Mouse (Mus musculus) gonadal fat pad, adult 2 months (tissue): ENCODE results near the gene Gm10803. TPM values are rescaled to one million over a fixed set of nuclear protein-coding genes. Genes with fewer than 3 reads are reported as not detected.
"Not testable (repeated sequence)": the region's sequence is repeated elsewhere in the genome, so short reads cannot be mapped to it uniquely, and the experiment has no call there.

Source experiments
- DNase-seq: peaks from one replicate; pipeline ENCODE4 v3.0.0-alpha.2; 2012; ENCODE audit warnings: low read depth
- polyA plus RNA-seq: library from polyadenylated mRNA; depleted of rRNA; stranded (reverse); fragments of >200 nt; gene quantifications from 2 replicates; pipeline ENCODE4 v1.2.3, GENCODE M21; 2012; rRNA removed

The Gm10803 gene
- polyA plus RNA-seq: not detected in 2 replicates

DNA sequence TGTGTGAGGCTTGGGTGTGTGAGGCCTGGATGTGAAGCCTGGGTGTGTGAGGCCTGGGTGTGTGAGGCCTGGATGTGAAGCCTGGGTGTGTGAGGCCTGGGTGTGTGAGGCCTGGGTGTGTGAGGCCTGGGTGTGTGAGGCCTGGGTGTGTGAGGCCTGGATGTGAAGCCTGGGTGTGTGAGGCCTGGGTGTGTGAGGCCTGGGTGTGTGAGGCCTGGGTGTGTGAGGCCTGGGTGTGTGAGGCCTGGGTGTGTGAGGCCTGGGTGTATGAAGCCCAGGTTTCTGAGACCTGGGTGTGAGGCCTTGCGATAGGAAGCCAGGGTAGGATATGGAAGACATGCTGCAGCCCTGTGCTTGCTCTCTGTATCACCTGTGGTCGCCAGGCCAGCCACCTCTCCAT, at the start of gene Gm10803:
Gene Gm10803, plus strand, starts transcription at position 301 of the 400 bp plus-strand sequence.
- not testable (repeated sequence) for DNase-seq

DNA sequence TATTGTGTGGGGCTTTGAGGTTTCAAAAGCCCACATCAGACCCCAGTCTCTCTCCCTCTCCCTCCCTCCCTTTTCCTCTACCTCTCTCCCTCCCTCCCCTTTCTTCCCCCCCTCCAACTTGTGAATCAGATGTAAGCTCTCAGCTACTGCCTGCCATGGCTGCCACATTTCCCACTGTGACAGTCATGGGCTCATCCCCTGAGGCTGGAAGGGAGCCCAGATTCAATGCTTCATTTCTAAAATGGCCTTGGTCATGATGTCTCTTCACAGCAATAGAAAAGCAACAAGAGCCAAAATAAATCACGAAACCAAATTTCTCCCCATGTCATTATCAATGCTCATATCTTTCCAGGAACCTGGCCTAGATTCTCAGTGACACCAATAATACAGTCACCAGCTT, 49.5 kb upstream of the Gm10803 start:
- DNase-seq: no peak

DNA sequence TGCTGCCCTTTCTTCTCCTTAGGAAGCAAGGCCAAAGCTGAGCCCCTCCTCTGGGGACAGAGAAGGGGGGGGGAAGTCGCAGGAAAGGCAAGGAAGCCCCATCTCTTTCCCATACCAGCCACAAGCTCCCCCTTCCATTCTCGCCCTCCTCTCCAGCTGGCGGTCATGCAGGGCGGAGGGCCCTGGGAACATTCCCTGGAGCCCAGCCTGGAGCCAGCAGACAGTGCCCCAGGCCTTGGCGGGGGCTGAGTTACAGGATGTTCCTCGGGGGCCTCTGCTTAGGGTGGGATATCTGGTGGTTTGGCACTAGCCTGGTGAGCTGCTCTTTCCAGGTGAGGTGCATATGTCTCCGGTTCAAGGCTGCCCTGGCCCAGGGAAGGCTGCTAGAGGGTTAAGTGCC, 48.2 kb upstream of the Gm10803 start:
- DNase-seq: no peak

DNA sequence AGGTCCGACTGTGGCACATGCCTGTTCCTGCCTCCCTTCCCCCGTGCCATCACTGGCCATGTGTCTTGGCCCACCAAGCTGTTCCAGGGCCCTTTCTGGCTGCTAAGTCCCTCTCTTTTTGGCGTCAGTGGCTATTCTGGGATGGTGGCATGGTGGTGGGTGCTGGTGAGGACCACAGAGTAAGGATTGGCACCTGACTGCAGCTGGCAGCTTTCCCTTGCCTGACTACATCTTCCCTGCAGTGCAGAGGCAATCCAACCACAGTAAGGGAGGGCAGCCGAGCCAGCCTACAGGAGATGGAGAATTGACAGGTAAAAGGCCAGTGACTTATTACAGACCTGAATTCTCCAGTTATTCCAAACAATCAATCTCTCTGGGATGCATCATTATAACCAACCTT, 45.1 kb upstream of the Gm10803 start:
- DNase-seq: no peak

DNA sequence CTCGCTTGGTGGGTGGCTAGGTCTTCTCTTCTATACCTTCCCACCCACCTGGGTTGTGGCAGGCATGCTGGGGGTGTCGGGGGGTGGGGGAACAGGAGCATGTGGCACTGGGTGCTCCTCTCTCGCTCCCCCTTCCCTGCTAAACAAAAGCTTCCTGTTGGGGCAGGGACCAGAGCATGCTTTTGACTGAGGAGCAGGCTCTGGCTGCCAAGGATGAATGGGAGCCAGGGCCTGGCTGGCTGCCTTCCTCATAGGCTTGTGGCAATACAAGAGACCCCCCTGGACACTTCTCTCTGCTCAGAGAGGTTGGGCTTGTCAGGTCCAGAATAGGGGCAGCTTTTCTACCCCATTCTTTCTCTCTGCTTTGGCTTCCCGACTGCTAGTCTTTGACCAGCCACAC, 39.3 kb upstream of the Gm10803 start:
- no peak for DNase-seq

DNA sequence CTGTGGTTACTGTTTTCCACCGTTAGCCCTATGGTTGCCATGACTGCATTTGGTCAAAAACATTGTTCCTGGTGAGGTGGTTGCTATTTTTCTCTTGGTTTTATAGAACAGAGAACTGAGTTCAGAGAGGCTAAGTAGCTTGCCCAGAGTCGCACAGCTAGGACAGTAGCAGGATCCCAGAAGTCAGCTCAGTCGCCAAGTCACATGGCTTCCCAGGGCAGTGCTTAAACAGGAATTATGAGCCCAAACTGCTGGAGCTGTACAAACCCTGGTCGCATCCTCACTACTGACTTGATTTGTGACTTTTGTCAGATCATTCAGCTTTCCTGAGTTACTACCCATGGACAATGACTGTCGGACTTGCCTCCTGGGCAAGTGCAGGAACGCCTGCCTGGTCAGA, 38.8 kb upstream of the Gm10803 start:
- DNase-seq: no peak

DNA sequence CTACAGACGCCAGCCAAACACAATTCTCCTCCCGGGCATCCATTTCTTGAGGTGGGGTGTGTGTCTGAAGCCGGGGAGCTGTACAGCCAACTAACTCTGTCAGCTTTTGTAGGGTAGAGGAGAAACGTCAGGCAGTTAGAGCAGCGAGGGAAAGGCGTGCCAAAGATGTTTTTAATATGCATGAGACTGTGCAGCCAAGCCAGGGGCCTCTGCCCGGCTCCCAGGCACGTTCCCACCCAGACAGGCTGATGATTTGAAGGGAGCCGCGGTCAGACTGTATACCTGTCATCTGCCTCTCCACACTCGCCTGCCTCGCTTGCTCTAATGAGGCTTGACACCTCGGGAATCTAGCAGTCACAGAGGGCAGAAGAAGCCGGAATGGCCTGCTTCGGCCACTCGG, 38.4 kb upstream of the Gm10803 start:
- DNase-seq: no peak

DNA sequence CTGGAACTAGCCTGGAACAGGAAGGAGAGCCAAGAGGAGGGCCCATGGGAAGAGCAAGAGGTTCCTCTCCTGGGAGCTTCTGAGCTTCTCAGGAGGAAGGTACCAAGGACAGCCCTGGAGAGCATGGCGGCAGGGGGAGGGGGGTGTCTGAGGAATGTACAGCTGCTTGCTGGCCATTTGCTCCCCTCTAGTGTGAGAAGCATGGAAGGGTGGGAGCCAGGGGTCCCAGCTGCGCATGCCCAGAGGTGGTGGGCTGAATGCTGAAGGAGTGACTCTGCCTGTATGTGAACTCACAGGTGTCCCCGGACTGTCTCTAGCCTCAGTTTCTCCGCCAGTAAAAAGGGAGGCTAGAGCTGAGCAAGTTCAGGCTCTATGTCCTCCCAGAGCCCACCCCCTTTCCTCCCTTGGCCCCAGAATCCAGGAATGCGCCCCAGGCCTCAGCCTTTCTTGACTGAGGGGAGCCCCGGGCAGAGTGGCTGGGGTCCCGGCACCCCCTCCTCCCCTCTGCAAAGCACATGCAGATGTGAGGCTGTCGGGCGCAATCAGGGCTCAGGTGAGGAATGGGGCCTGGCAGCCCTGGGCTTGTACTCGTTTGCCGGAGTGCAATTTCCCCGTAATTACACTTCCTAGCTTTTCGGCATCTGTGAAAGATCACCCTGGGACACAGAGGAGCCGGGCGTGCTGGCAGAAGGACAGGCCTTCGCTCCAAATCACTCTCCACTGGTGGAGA, 35.2 kb upstream of the Gm10803 start:
- DNase-seq: no peak

DNA sequence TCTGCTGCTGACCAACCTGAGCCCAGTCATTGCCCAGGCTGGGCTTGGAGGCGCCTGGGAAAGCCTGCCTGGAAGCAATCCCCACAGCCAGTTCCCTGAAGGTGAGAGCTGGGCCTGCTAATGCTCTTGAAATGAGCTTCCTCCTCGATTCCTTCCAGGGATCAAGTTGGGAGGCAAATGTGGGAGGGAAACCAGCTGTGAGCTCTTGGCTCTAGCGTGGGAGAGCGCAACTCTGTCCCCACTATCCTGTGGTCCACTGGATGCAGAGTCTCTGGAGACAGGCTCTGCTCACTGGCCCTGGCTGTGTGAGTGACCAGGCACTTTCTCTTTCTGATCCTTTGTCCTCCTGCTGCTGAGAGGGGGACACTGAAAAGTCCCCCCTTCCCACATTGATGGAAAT, 30.8 kb upstream of the Gm10803 start:
- DNase-seq: no peak

DNA sequence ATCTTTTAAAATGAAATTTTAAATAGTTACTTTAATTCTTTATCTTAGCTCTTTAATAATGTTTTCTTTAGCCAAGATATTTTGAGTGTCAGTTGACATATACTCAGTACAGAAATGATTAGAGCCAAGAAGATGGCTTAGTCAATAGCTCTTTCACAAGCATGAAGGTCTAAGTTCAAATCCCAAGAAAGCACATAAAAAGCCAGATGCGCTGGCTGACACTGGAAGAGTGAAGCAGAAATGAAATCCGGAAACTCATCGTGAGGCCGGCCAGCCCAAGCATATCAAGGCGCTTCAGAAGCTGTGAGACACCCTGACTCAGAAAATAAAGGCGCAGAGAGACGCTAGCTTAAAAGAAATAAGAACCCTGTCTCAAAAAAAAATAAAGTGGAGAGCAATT, 26.5 kb upstream of the Gm10803 start:
- DNase-seq: no peak

DNA sequence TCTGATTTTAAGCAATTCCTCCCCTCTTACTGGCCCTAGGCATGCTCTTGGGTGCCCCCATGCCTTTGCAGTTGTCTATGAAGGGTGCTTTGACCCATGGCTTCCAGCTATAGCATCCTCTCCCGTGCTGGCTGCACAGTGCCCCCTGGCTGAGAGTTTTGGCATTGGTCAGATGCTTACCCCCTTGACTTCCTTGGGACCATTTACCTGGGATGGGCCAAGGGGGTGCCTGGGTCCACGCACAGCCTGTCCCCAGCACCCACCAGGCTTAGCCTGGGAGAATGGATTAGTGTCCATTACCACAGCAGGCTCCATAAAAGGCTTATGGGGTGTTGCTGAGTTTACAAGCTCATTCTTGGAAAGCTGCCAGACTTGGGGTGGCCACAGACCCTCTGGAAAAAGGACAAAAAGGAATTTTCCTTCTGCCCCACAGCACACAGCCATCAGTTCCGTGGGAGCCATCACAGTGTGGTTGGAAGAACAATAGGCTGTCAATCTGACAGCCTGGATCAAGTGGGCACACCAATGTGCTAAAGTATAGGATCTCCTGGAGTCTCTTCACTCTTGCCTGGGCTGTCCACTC, 22.9 kb upstream of the Gm10803 start:
- DNase-seq: no peak

DNA sequence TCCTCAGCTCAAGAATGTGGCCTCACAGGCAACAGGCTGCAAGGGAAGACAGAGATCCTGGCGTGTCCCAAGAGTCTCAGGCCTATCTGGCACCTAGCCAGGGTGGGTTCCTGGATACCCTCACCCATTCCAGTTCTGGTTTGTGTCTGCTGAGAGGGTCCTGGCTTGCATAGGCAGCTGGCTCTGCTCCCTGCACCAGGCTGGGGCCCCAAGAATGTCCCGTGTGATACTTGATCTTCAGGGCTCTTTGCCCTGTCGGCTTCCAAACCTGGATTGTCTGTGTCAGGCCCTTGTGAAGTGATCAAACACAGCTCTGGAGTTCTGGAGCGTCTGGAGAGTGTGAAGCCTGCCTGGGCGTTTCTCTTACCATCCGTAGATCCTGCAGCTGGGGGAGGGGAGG, 22.2 kb upstream of the Gm10803 start:
- no peak for DNase-seq

DNA sequence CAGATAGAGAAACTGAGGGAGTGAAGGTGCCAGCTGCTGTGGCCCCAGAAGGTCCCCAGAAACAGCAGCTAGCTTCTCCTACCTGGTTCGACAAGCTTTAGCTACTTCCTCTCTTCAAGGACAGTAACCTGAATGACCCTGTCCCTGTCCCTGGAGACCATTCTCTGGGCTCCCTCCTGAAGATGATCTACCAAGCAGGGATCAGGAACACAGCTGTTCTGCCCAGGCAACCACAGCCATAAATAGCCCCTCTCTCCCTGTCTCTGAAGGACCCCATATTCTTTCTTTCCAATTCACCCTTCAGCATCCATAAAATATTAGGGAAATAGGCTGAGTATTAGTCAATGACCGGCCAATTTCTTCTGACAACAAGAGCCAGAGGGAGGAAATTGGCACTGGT, 18.6 kb upstream of the Gm10803 start:
- DNase-seq: no peak

DNA sequence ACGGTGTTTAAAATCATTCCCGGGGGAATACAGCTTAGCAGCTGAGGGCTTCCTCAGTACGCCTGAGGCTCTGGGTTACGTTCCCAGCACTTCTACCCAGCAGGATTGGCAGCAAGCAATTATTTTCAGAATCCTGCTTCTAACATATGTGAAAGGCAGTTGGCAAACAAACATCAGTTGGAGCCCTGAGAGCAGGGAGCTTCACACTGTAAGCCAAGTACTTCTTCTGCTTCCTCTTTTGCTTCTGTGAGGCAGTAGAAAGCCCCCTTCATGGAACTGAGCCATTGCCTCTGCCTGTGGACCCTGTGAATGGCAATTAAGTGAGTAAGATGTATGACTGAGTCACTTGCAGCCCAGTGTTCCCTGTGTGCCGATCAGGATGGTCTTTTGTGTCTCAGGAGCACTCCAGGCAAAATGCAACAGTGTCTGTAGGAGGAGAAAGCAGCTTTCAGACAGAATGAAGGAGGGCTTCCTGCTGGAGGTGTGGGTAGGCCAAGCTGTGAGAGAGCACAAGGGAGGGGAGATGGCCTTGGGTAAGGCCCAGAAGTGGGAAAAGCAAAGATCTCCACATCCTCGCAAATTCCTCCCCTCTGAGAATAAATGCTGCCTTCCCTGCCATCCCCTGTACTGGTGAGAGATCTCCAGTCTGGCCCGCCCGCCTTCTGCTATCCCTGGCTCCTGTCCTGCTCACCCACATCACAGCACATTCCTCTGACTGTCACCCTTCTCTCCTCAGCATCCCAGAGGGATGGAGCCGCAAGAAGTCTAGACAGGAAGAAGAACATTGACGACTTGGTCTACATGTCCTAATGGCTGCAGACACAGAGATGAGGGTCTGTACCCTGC, 7.5 kb upstream of the Gm10803 start:
- DNase-seq: no peak

DNA sequence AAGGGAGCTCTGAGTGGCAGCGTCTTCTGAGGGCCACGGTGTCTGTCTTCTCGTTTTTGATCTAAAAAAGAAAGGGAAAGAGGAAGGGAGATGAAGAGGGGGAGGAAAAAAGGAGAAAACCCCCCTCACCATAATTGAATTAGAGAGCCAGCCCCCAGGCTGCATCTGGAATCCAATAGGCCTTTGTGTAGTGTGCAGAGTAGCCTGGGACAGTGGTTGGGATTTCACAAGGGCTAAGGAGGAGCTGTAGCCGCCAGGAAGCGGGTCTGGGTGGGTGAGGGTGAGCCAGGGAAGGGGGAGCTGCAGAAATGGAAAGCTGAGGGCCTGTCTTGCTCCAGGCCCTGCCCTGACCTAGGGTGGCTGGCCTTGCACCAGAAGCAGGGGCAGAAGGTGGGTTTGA, 6.5 kb upstream of the Gm10803 start:
- no peak for DNase-seq

DNA sequence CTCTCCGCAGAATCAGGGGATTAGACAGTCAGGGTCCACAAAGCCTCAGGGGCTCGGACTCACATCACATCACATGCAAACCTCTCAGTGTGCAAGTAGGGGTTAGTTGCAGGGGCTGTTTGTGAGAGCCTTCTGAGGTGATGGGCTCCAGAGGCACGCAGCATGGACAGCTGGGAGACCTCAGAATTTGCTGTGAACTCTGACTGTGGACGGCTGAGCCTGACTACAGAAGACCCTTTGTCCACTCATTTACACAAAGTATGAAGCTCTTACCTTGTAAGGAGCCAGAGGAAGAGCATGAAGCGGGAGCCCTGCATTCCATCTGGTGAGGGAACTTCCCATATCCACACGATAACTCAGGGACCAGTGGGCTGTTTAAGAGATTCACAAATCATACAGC, 5.3 kb downstream of the Gm10803 start:
- DNase-seq: no peak

DNA sequence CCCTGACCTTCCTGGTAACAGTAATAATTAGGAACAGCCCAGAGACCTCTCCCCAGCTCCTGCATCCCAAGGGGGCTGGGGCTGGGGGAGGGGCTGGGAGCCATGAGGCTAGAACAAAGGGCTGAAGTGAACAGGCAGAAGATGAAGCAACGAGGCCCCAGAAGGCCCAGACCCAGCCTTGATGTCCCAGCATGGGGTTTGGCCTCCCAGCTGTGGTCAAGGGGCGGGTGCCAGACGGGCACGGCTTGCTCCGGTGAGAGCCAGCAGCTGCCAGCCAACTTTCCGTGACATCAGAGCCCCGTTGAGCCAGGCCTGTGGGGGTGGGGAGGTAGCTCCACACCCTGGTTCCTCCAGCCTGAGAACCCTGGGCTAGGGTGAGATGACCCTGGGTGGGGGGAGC, 7.3 kb downstream of the Gm10803 start:
- DNase-seq: no peak

DNA sequence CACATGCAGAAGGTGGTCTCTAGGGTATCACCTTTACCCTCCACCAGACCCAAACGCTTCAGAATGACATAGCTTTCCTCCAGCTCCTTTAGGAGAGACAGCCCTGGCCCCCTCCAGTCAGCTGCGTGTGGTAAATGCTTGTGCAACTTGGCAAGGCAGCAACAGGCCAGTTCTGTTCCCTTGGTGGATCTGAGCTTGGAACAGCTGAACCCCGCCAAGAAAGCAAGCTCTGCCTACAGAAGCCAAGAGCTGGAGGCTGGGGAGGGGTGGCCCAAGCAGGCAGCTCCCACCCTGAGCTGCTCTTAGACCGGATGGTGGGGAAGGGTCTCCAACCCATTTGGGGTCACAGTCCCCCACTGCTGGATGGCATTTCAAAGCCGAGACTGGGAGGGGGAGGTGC, 12.2 kb downstream of the Gm10803 start:
- no peak for DNase-seq

DNA sequence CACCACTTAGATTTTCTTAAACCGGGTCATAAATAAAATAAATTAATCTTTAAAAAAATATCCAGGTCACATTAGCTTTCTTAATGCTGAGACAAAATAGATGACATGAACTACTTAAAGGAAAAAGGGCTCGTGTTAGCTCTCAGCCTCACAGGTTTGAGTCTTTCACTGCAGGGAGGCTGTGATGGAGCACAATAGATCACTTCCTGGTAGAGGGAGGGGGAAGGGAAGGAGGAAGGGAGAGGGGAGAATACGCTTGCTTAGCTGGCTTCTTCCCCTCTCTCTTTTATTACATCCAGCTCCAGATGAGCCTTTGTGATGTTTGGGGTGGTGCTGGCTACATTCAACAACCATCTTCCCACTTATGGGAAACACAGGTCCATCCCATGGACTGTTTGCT, 20.9 kb downstream of the Gm10803 start:
- no peak for DNase-seq

DNA sequence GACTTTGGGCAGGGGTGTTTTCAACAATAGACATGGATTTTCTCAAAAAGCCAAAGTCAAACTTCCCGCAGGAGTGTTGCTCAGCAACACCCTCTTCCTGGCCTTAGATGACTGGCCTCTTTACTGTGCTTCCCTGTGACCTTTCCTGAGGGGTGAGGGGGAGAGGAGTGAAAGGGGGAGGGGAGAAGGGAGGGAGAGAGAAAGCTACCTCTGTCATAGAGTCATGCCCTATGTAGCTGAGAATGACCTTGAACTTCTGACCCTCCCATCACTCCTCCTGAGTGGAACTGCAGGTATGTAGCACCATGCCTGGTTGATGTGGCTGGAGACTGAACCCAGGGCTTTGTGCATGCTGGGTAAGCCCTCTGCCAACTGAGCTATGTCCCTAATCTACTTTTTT, 25.5 kb downstream of the Gm10803 start:
- no peak for DNase-seq

DNA sequence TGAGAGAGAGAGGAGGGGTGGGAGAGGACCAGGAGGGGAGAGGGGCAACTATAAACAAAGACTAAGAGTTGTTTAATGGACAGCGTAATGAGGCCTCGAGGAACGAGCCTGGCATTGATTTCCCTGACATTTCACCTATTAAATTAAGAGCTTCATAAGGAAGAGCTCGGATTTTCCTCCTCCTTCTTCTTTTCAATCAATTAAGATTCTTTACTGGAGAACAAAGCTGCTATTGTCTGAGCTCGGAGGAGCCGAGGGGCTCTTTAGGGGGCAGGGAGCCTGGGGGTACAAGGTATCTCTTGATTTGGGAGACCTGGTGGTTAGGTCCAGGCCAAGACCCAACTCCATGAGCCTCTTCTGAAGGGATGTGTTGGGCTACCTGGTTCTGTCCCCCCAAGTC, 27.1 kb downstream of the Gm10803 start:
- DNase-seq: no peak

DNA sequence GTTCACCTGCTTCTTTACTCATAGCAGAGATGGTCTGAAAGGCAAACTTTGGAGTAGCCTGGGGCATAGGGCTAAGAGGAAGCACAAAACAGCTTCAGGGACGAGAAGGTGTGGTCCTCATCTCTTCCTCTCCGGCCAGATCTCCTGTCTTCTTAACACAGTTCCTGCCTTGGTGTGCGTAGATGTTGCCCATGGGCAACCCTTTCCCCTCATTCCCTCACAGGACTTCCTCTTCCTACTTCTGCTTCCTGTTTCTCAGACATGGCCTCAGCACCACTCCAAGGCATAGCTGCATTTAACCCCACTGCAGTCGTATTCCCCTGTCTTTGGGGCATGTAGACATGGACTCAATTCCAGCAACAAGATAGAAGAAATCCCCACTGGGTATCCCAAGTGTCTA, 29.5 kb downstream of the Gm10803 start:
- no peak for DNase-seq

DNA sequence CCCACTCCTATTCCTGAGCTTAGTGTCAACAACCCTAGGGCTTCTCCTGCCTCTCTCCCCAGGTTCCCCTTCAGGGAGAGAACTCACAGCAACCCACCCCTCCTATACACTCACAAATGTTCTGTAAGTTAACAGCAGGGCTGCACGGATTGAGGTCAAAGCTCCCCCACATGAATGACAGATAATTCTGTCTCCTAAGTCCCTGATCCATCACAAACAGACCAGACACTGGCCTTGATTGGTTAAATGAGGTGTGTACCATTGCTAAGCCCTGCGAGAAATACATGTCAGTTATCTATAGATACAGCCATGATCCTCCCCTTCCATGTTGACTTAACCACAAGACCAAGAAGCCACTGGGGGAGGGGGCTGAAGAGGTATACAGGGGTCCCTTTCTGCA, 31.3 kb downstream of the Gm10803 start:
- DNase-seq: no peak
